Mouse (Mus musculus): Measurements from ENCODE around the gene Gtf3c3. TPM values are rescaled to one million over a fixed set of nuclear protein-coding genes. Genes with fewer than 3 reads are reported as not detected.

The Gtf3c3 gene
- polyA plus RNA-seq, 1 experiment: 4.9 TPM

GRCm38 (mm10) chr1:54355485-54355884 is 83.3 kb downstream of the Gtf3c3 start:
- Histone ChIP-seq H3K27me3 (ENCODE audit: control insufficient read depth, insufficient read depth, insufficient read length) (no peaks in the 10 kb centered on the region), H3ac (ENCODE audit: control insufficient read depth, insufficient read length, low read depth) (no peak overlapping the region), H3K79me2 (ENCODE audit: control insufficient read depth, insufficient read depth) (no peaks in the 10 kb centered on the region), H3K36me3 (ENCODE audit: control insufficient read depth, insufficient read depth) (no peaks in the 10 kb centered on the region), H3K79me3 (ENCODE audit: low read depth) (no peaks in the 10 kb centered on the region), H3K4me3 (ENCODE audit: insufficient read depth, poor library complexity, severe bottlenecking) (no peak overlapping the region)
- TF ChIP-seq CTCF (IDR thresholded peaks at IDR 0.05; ENCODE audit: control insufficient read depth, insufficient read depth, insufficient read length) (no peak), MYOG (IDR thresholded peaks at IDR 0.05; ENCODE audit: control insufficient read depth, extremely low read depth, insufficient read length) (no peak), MYOD1 (IDR thresholded peaks at IDR 0.05; ENCODE audit: control insufficient read depth, insufficient read length, low read depth) (no peak), CEBPB (IDR thresholded peaks at IDR 0.05; ENCODE audit: low read depth) (no peak), FOSL1 (IDR thresholded peaks at IDR 0.05; ENCODE audit: insufficient read depth, low read length, poor library complexity, severe bottlenecking) (no peak)

GRCm38 (mm10) chr1:54354786-54355185 is 84.0 kb downstream of the Gtf3c3 start:
- Histone ChIP-seq H3K27me3 (ENCODE audit: control insufficient read depth, insufficient read depth, insufficient read length) (no peaks in the 10 kb centered on the region), H3K79me3 (ENCODE audit: low read depth) (no peaks in the 10 kb centered on the region), H3K79me2 (ENCODE audit: control insufficient read depth, insufficient read depth) (no peaks in the 10 kb centered on the region), H3K36me3 (ENCODE audit: control insufficient read depth, insufficient read depth) (no peaks in the 10 kb centered on the region), H3K4me3 (ENCODE audit: insufficient read depth, poor library complexity, severe bottlenecking) (no peak overlapping the region), H3ac (ENCODE audit: control insufficient read depth, insufficient read length, low read depth) (no peak overlapping the region)
- no peak for TF ChIP-seq CTCF (IDR thresholded peaks at IDR 0.05; ENCODE audit: control insufficient read depth, insufficient read depth, insufficient read length)
- no peak for TF ChIP-seq MAX (IDR thresholded peaks at IDR 0.05)
- TF ChIP-seq MYOD1 (IDR thresholded peaks at IDR 0.05; ENCODE audit: control insufficient read depth, insufficient read length, low read depth): no peak
- no peak for TF ChIP-seq CEBPB (IDR thresholded peaks at IDR 0.05; ENCODE audit: low read depth)
- TF ChIP-seq USF1 (IDR thresholded peaks at IDR 0.05; ENCODE audit: low read depth): no peak
- no peak for TF ChIP-seq FOSL1 (IDR thresholded peaks at IDR 0.05; ENCODE audit: insufficient read depth, low read length, poor library complexity, severe bottlenecking)
- TF ChIP-seq MYOG (IDR thresholded peaks at IDR 0.05; ENCODE audit: control insufficient read depth, extremely low read depth, insufficient read length): no peak

Other genes starting within 250 kb of the Gtf3c3 start
- gene Hecw2, start 243.8 kb downstream of the Gtf3c3 start, polyA plus RNA-seq (2012; fragmentation: generic; extraction: Trizol): 1.2 TPM
- gene Ccdc150, start 188.3 kb downstream of the Gtf3c3 start, polyA plus RNA-seq (2012; fragmentation: generic; extraction: Trizol): 0.06 TPM
- 0.50 TPM for gene Pgap1, start 118.7 kb upstream of the Gtf3c3 start, polyA plus RNA-seq (2012; fragmentation: generic; extraction: Trizol)

Measured in C2C12 (cell line).